Mouse (Mus musculus) heart, embryonic 11.5 days (tissue): ENCODE results near the gene Gucd1. TPM values are rescaled to one million over a fixed set of nuclear protein-coding genes. Genes with fewer than 3 reads are reported as not detected.

ENCODE experiments used
- ATAC-seq: fragments of 200-750 bp; cut with Nextera tagmentation; replicated peaks from 2 replicates; pipeline ENCODE4 v1.8.0; 2017; ENCODE audit warnings: moderate library complexity; ENCODE audit not compliant: insufficient number of reproducible peaks, low FRiP score, low TSS enrichment
- H3K27ac ChIP-seq: fragments of 300-500 bp; sonication (generic); 2 replicates; pipeline ENCODE4 v1.5.1; 2014; ENCODE audit warnings: mild to moderate bottlenecking, low read depth, low read length
- H3K27me3 ChIP-seq: fragments of 300-500 bp; sonication (generic); 2 replicates; pipeline ENCODE4 v1.6.1; 2014; ENCODE audit warnings: mild to moderate bottlenecking, low read length, mixed read lengths; ENCODE audit not compliant: control insufficient read depth, insufficient read depth
- H3K36me3 ChIP-seq: fragments of 300-500 bp; sonication (generic); 2 replicates; pipeline ENCODE4 v1.6.1; 2014; ENCODE audit warnings: mild to moderate bottlenecking, low read length, moderate library complexity, mixed read lengths; ENCODE audit not compliant: control insufficient read depth, insufficient read depth
- H3K4me1 ChIP-seq: fragments of 300-500 bp; sonication (generic); 2 replicates; pipeline ENCODE4 v1.6.1; 2014; ENCODE audit warnings: low read length; ENCODE audit not compliant: control insufficient read depth, insufficient read depth
- H3K4me2 ChIP-seq: fragments of 300-500 bp; sonication (generic); 2 replicates; pipeline ENCODE4 v1.6.1; 2014; ENCODE audit warnings: mild to moderate bottlenecking, moderate library complexity
- H3K4me3 ChIP-seq: fragments of 300-500 bp; sonication (generic); 2 replicates; pipeline ENCODE4 v1.5.1; 2014; ENCODE audit warnings: low read depth, low read length
- H3K9ac ChIP-seq: fragments of 300-500 bp; sonication (generic); 2 replicates; pipeline ENCODE4 v1.6.1; 2014; ENCODE audit warnings: mild to moderate bottlenecking, low read depth, low read length, moderate library complexity
- H3K9me3 ChIP-seq: fragments of 300-500 bp; sonication (generic); replicated peaks from 2 replicates; pipeline ENCODE4 v1.6.1; 2016; ENCODE audit warnings: low read length; ENCODE audit not compliant: control insufficient read depth
- WGBS: fragments of 180-500 bp; shearing (Covaris S2); extraction: QIAGEN DNeasy Blood & Tissue Kit; methylation state at CpG from one replicate; pipeline ENCODE4 v1.1.7; 2014; ENCODE audit not compliant: insufficient replicate concordance; 5-methylcytosine and 5-hydroxymethylcytosine counted together
- polyA plus RNA-seq: library from polyadenylated mRNA; unstranded; fragments of >200 nt; fragmentation: Nextera tagmentation; extraction: Ambion mirVana; gene quantifications from 2 replicates; pipeline ENCODE4 v1.2.1, GENCODE M21; 2014

Gene Gucd1
- polyA plus RNA-seq, 1 experiment from 2014 or later: 30.5 TPM

GRCm38 (mm10) chr10:75325821-75326220, 192.0 kb downstream of the Gucd1 start:
- Histone ChIP-seq H3K4me2 (no peak overlapping the region), H3K9me3 (no peaks in the 10 kb centered on the region), H3K36me3 (no peaks in the 10 kb centered on the region), H3K9ac (no peak overlapping the region), H3K4me3 (no peak overlapping the region), H3K4me1 (peaks cover 3% of the 10 kb centered on the region; the same call in 1 of the 2 replicates), H3K27me3 (no peaks in the 10 kb centered on the region), H3K27ac (no peak overlapping the region)
- 88% methylated on average over 23 of the region's 23 CpGs for WGBS
- no peak for ATAC-seq

DNA sequence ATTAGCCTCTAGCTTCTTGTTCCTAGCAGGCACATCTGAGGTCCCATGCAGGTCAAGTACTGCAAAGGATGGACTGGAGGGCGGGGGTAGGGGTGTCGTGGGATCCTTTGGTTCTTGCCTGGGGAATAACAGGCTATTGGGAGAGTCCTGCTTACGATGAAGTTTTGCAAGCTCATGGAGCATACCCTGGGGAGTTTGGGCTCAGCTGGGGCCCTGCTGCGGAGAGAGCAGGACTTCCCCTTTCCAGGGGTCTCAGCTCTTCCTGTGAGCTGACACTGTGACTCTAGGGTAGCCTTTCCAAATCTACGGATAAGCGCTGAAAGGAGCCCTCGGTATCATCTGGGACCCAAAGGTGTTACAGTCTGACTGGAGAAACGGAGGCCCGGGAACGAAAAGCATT, 193.4 kb downstream of the Gucd1 start:
- H3K27ac ChIP-seq: no peak overlapping the region
- no peaks in the 10 kb centered on the region for H3K36me3 ChIP-seq
- H3K4me3 ChIP-seq: no peak overlapping the region
- no peaks in the 10 kb centered on the region for H3K9me3 ChIP-seq
- H3K4me1 ChIP-seq: peaks cover 3% of the 10 kb centered on the region; the same call in 1 of the 2 replicates
- 67% methylated on average over 10 of the region's 10 CpGs for WGBS
- 0 out of 2 replicates have a peak, but pooled peaks cover 3% of the 10 kb centered on the region for H3K27me3 ChIP-seq
- ATAC-seq: no peak
- no peak overlapping the region for H3K4me2 ChIP-seq
- H3K9ac ChIP-seq: no peak overlapping the region

GRCm38 (mm10) chr10:75323986-75324385, 193.8 kb downstream of the Gucd1 start:
- Histone ChIP-seq H3K9ac (no peak overlapping the region), H3K4me2 (no peak overlapping the region), H3K4me1 (peaks cover 3% of the 10 kb centered on the region; the same call in 1 of the 2 replicates), H3K27me3 (0 out of 2 replicates have a peak, but pooled peaks cover 3% of the 10 kb centered on the region), H3K27ac (no peak overlapping the region), H3K4me3 (no peak overlapping the region), H3K9me3 (no peaks in the 10 kb centered on the region), H3K36me3 (no peaks in the 10 kb centered on the region)
- 77% methylated on average over 8 of the region's 8 CpGs for WGBS
- ATAC-seq: no peak

DNA sequence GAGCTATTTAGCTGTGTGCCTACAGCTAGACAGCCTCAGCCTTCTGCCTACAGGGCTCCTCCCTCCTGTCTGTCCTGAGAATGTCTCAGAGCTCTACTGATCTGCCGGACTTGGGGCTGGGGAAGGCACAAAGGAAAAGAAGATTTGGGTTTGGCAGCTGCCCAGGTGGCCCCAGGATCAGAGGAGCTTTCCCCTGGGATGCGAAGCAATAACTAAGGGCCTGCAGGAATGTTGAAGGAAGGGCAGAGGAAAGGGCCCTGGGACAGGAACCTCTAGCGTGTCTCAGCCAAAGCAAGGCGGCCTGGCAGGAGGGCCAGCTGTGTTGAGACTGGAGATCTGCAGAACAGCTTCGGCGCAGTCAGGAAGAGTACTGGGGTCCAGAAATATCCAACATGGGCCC, 194.8 kb downstream of the Gucd1 start:
- no peaks in the 10 kb centered on the region for H3K36me3 ChIP-seq
- H3K4me3 ChIP-seq: no peak overlapping the region
- H3K9me3 ChIP-seq: no peaks in the 10 kb centered on the region
- ATAC-seq: no peak
- H3K4me2 ChIP-seq: no peak overlapping the region
- H3K27me3 ChIP-seq: peaks cover 10% of the 10 kb centered on the region
- no peak overlapping the region for H3K9ac ChIP-seq
- 61% methylated on average over 6 of the region's 6 CpGs for WGBS
- no peak overlapping the region for H3K27ac ChIP-seq
- peaks cover 3% of the 10 kb centered on the region; the same call in 1 of the 2 replicates for H3K4me1 ChIP-seq

- Histone ChIP-seq H3K9me3 (no peaks in the 10 kb centered on the region), H3K4me1 (no peaks in the 10 kb centered on the region; the same call in 1 of the 2 replicates), H3K36me3 (no peaks in the 10 kb centered on the region), H3K9ac (no peak overlapping the region), H3K27ac (no peak overlapping the region), H3K4me3 (no peak overlapping the region), H3K4me2 (no peak overlapping the region), H3K27me3 (peaks cover 16% of the 10 kb centered on the region)
- ATAC-seq: no peak
- WGBS: 45% methylated on average over 4 of the region's 4 CpGs
Observed at GRCm38 (mm10) chr10:75320321-75320720, 197.5 kb downstream of the Gucd1 start.

GRCm38 (mm10) chr10:75318206-75318605, 199.6 kb downstream of the Gucd1 start:
- no peak for ATAC-seq
- H3K4me1 ChIP-seq: peaks cover 19% of the 10 kb centered on the region
- no peaks in the 10 kb centered on the region for H3K9me3 ChIP-seq
- peak overlapping the region; percentile 86 for H3K4me2 ChIP-seq
- H3K36me3 ChIP-seq: no peaks in the 10 kb centered on the region
- H3K4me3 ChIP-seq: peak overlapping the region; percentile 48; the same call in 1 of the 2 replicates
- 72% methylated on average over 6 of the region's 6 CpGs for WGBS
- no peak overlapping the region for H3K27ac ChIP-seq
- peaks cover 16% of the 10 kb centered on the region for H3K27me3 ChIP-seq
- no peak overlapping the region for H3K9ac ChIP-seq

GRCm38 (mm10) chr10:75316908-75317761, 200.6 kb downstream of the Gucd1 start:
- WGBS: under 1% methylated on average over 79 of the region's 81 CpGs
- Histone ChIP-seq H3K4me2 (peak overlapping the region; percentile 86), H3K9me3 (no peaks in the 10 kb centered on the region), H3K4me1 (peaks cover 28% of the 10 kb centered on the region), H3K9ac (peak overlapping the region; percentile 75), H3K4me3 (peak overlapping the region; percentile 48), H3K27me3 (peaks cover 16% of the 10 kb centered on the region), H3K36me3 (peaks cover 4% of the 10 kb centered on the region; the same call in 1 of the 2 replicates), H3K27ac (no peak overlapping the region)
- peak; percentile 23 for ATAC-seq

- Histone ChIP-seq H3K4me3 (peak within 1 kb of the TSS; percentile 48), H3K9ac (peak within 1 kb of the TSS; percentile 75), H3K4me2 (peak within 1 kb of the TSS; percentile 86), H3K27ac (no peak within 1 kb of the TSS), H3K4me1 (peaks cover 28% of the 10 kb centered on the region), H3K36me3 (peaks cover 4% of the 10 kb centered on the region; the same call in 1 of the 2 replicates), H3K9me3 (no peaks in the 10 kb centered on the region), H3K27me3 (peaks cover 16% of the 10 kb centered on the region)
- ATAC-seq: no peak
- 0% methylated on average over 4 of the region's 4 CpGs for WGBS
Observed at GRCm38 (mm10) chr10:75316872-75316907, 201.1 kb downstream of the Gucd1 start, which contains the start of gene Adora2a. Adora2a (plus strand) TSS chr10:75316877.

DNA sequence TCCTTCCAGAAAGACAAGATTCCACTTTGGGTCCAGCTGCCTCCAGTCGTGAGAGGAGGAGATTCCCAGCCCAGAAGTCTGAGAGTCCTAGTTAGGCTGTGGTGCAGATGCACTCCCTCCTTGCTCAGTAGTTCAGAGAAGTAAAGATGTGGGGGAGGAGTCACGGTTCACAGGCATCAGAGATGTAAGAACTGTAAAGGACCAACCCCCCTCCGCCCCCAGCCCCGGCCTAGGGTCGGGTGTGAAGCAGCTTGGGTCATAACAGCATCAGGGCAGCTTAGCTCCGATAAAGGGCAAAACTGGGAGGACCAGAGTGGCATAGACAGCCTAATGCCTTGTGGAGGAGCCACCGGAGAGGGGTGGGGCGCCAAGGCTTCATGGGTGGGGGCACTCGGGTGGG, 201.3 kb downstream of the Gucd1 start:
- Histone ChIP-seq H3K27ac (no peak overlapping the region), H3K4me2 (peak overlapping the region; percentile 86), H3K36me3 (peaks cover 4% of the 10 kb centered on the region; the same call in 1 of the 2 replicates), H3K27me3 (peaks cover 16% of the 10 kb centered on the region), H3K9me3 (no peaks in the 10 kb centered on the region), H3K4me1 (peaks cover 28% of the 10 kb centered on the region), H3K4me3 (peak overlapping the region; percentile 48), H3K9ac (peak overlapping the region; percentile 75)
- 7% methylated on average over 9 of the region's 9 CpGs for WGBS
- ATAC-seq: peak; percentile 6; the same call in 1 of the 2 replicates
